Mouse (Mus musculus) left cerebral cortex, postnatal 25 days (tissue): Measurements from ENCODE around the gene Gpr87. TPM values are rescaled to one million over a fixed set of nuclear protein-coding genes. Genes with fewer than 3 reads are reported as not detected.
"Not testable (repeated sequence)": the region's sequence is repeated elsewhere in the genome, so short reads cannot be mapped to it uniquely, and the experiment has no call there.

Source experiments
- DNase-seq, 2 experiments: peaks; one replicate each; pipeline ENCODE4 v3.0.0; 2022; ENCODE audit warnings: low spot score in 2 of 2, mixed read lengths in 1 of 2
- intact Hi-C: fragments of 180-260 bp; cut with DNase I; formaldehyde crosslinking; loops from one replicate; pipeline ENCODE4 v1.15.1; 2025
- total RNA-seq, 2 experiments: library from RNA; stranded (reverse); gene quantifications; 2 replicates each; pipeline ENCODE4 v1.2.3; 2021

Gene Gpr87
- total RNA-seq, 2 experiments from 2014 or later: not detected

- intact Hi-C loops: no loop called here
- no peak for DNase-seq
Measured at GRCm38 (mm10) chr3:59150624-59151023, 44.3 kb downstream of the Gpr87 start.

GRCm38 (mm10) chr3:59149646-59150045 lies 45.3 kb downstream of the Gpr87 start:
- peak in 1 of 2 experiments; percentile 51 for DNase-seq
- intact Hi-C loops: no loop called here

- intact Hi-C loops: no loop called here
- DNase-seq: no peak
Measured at GRCm38 (mm10) chr3:59145194-59145593, 49.7 kb downstream of the Gpr87 start.

GRCm38 (mm10) chr3:59141507-59142305 lies 53.2 kb downstream of the Gpr87 start:
- DNase-seq: no peak
- intact Hi-C loops: no loop called here

GRCm38 (mm10) chr3:59140941-59141340 lies 54.0 kb downstream of the Gpr87 start:
- intact Hi-C loops: not testable (repeated sequence)
- peak in 1 of 2 experiments; percentile 67 for DNase-seq

- intact Hi-C loops: no loop called here
- no peak for DNase-seq
Measured at GRCm38 (mm10) chr3:59140115-59140514, 54.8 kb downstream of the Gpr87 start.

GRCm38 (mm10) chr3:59139651-59140051 lies 55.3 kb downstream of the Gpr87 start:
- intact Hi-C loops: no loop called here
- no peak for DNase-seq

GRCm38 (mm10) chr3:59138946-59139468 lies 55.9 kb downstream of the Gpr87 start:
- intact Hi-C loops: no loop called here

GRCm38 (mm10) chr3:59135911-59136653 lies 58.8 kb downstream of the Gpr87 start:
- peak in 1 of 2 experiments; percentile 32 for DNase-seq

More at GRCm38 (mm10) chr3:59138946-59139468, 55.9 kb downstream of the Gpr87 start:
- no peak for DNase-seq

GRCm38 (mm10) chr3:59133189-59133588 lies 61.7 kb downstream of the Gpr87 start:
- intact Hi-C loops: no loop called here
- DNase-seq: no peak

More at GRCm38 (mm10) chr3:59135911-59136653, 58.8 kb downstream of the Gpr87 start:
- intact Hi-C loops: no loop called here

GRCm38 (mm10) chr3:59131966-59132365 lies 62.9 kb downstream of the Gpr87 start:
- intact Hi-C loops: no loop called here
- no peak for DNase-seq

- intact Hi-C loops: no loop called here
- DNase-seq: no peak
Measured at GRCm38 (mm10) chr3:59131081-59131480, 63.8 kb downstream of the Gpr87 start.

- intact Hi-C loops: no loop called here
- DNase-seq: no peak
Measured at GRCm38 (mm10) chr3:59130431-59130830, 64.5 kb downstream of the Gpr87 start.

- intact Hi-C loops: no loop called here
Measured at GRCm38 (mm10) chr3:59129547-59129946, 65.4 kb downstream of the Gpr87 start.

More at GRCm38 (mm10) chr3:59129547-59129946, 65.4 kb downstream of the Gpr87 start:
- no peak for DNase-seq

Other genes with a start within 250 kb of the Gpr87 start
- 10 to 100 TPM; 37.4 to 44.7 TPM for gene Med12l, start 189.3 kb downstream of the Gpr87 start, total RNA-seq
- not detected for gene Gpr171, start 93.3 kb downstream of the Gpr87 start, total RNA-seq
- 1 to 10 TPM; 2.3 to 2.4 TPM for gene P2ry14, start 41.5 kb downstream of the Gpr87 start, total RNA-seq
- 10 to 100 TPM; 10.6 to 11.1 TPM for gene P2ry13, start 15.8 kb upstream of the Gpr87 start, total RNA-seq
- 10 to 100 TPM; 50.0 to 51.8 TPM for gene P2ry12, start 67.8 kb upstream of the Gpr87 start, total RNA-seq
- 1 to 10 TPM; 1.9 to 2.5 TPM for gene Igsf10, start 149.3 kb upstream of the Gpr87 start, total RNA-seq